Mouse (Mus musculus) testis, adult 2 months (tissue): Measurements from ENCODE around the gene Gm38431. TPM values are rescaled to one million over a fixed set of nuclear protein-coding genes. Genes with fewer than 3 reads are reported as not detected.

Experiments used
- H3K27ac ChIP-seq: fragments of 200-500 bp; 2 replicates; pipeline ENCODE4 v1.5.1; 2012; ENCODE audit warnings: low read depth, low read length; ENCODE audit not compliant: control insufficient read depth, insufficient read depth
- H3K27me3 ChIP-seq: fragments of 200-500 bp; 2 replicates; pipeline ENCODE4 v1.6.1; 2012; ENCODE audit warnings: mild to moderate bottlenecking, low read length, moderate library complexity; ENCODE audit not compliant: control insufficient read depth, insufficient read depth
- H3K36me3 ChIP-seq: fragments of 200-500 bp; 2 replicates; pipeline ENCODE4 v1.6.1; 2012; ENCODE audit warnings: mild to moderate bottlenecking, low read length; ENCODE audit not compliant: control insufficient read depth, insufficient read depth
- H3K4me1 ChIP-seq: fragments of 200-500 bp; 2 replicates; pipeline ENCODE4 v1.6.1; 2012; ENCODE audit warnings: low read length; ENCODE audit not compliant: control insufficient read depth, insufficient read depth
- H3K4me3 ChIP-seq: fragments of 200-500 bp; 2 replicates; pipeline ENCODE4 v1.5.1; 2012; ENCODE audit warnings: low read depth, mild to moderate bottlenecking, low read length, moderate library complexity, mixed read lengths; ENCODE audit not compliant: control insufficient read depth
- CTCF ChIP-seq: fragments of 200-500 bp; IDR thresholded peaks from 2 replicates; pipeline ENCODE4 v1.5.1; 2012; ENCODE audit warnings: low read depth, mild to moderate bottlenecking, inconsistent platforms, low read length, moderate library complexity; ENCODE audit not compliant: control insufficient read depth, insufficient read depth, insufficient replicate concordance
- POLR2A ChIP-seq: fragments of 200-500 bp; IDR thresholded peaks from 2 replicates; pipeline ENCODE4 v1.6.1; 2012; ENCODE audit warnings: low read depth, mild to moderate bottlenecking, inconsistent platforms, low read length, moderate library complexity; ENCODE audit not compliant: control insufficient read depth
- polyA plus RNA-seq: library from polyadenylated mRNA; depleted of rRNA; stranded (reverse); fragments of >200 nt; gene quantifications from 2 replicates; pipeline ENCODE4 v1.2.3, GENCODE M21; 2012

The Gm38431 gene
- polyA plus RNA-seq, 1 experiment, result 5.1 TPM

DNA sequence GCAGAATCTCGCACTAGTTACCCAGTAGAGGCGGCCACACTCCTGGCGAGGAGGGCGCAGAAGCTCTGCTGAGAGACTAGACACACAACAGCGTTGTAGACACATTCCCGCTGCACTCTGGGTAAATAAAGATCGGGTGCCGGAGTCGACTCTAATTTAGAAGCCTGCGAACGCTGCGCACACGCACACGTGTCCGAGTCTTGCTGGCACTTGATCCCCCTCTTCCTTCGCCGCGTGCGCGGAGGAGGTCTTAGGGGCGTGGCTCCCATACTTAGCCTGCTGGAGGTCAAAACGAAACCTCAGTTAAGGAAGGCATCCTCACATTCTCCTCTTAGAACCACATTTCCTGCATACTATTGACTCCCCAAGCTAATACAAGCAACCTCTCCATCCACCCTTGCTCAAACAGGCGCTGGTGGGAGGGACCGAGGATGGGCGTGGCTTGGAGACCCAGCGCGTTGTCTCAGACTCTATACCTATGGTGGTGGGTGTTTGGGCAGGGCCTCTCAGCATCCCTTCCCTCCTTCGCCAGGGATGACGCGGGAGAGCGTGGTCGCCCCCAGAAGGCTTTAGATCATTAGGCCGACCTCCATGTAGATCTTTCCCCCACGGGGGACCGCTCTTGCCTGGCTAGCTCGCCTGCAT, 60.4 kb downstream of the Gm38431 start:
- TF ChIP-seq POLR2A (no peak), CTCF (no peak)
- Histone ChIP-seq H3K4me3 (peak overlapping the region; percentile 73), H3K27me3 (no peaks in the 10 kb centered on the region; the same call in 1 of the 2 replicates), H3K4me1 (peaks cover 47% of the 10 kb centered on the region), H3K36me3 (no peaks in the 10 kb centered on the region), H3K27ac (peak overlapping the region; percentile 33; the same call in 1 of the 2 replicates)

GRCm38 (mm10) chr9:21030781-21031250, 61.0 kb downstream of the Gm38431 start:
- H3K27ac ChIP-seq, result peak overlapping the region; percentile 33; the same call in 1 of the 2 replicates
- TF ChIP-seq POLR2A (no peak), CTCF (no peak; the same call in 1 of the 2 replicates)
- peaks cover 45% of the 10 kb centered on the region for H3K4me1 ChIP-seq
- H3K27me3 ChIP-seq, result no peaks in the 10 kb centered on the region; the same call in 1 of the 2 replicates
- no peaks in the 10 kb centered on the region for H3K36me3 ChIP-seq
- H3K4me3 ChIP-seq, result peak overlapping the region; percentile 73

DNA sequence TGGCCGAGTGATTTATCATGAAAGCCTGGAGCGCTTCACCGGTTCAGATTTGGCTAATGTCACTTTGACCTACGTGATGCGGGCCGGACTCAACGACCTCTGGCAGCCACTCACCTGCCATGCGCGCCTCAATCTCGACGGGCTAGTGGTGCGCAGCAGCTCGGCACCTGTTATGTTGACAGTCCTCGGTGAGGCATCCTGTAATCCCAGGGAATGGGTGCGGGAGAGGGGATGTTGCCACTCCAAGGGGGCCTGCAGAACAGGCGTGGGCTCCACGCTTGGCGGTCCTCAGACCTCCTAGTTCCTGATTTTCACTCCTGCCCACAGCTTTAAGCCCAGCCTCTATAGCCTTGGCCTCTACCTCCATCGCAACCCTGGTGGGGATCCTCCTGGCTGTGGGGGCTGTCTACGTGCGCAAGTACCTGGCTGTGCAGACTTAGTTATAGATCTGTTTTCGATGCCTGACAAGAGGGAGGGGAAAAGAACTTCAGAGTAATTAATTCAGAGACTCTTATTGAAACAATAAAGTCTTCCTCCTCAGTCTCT, 61.7 kb downstream of the Gm38431 start:
- H3K27ac ChIP-seq, result no peak overlapping the region

DNA sequence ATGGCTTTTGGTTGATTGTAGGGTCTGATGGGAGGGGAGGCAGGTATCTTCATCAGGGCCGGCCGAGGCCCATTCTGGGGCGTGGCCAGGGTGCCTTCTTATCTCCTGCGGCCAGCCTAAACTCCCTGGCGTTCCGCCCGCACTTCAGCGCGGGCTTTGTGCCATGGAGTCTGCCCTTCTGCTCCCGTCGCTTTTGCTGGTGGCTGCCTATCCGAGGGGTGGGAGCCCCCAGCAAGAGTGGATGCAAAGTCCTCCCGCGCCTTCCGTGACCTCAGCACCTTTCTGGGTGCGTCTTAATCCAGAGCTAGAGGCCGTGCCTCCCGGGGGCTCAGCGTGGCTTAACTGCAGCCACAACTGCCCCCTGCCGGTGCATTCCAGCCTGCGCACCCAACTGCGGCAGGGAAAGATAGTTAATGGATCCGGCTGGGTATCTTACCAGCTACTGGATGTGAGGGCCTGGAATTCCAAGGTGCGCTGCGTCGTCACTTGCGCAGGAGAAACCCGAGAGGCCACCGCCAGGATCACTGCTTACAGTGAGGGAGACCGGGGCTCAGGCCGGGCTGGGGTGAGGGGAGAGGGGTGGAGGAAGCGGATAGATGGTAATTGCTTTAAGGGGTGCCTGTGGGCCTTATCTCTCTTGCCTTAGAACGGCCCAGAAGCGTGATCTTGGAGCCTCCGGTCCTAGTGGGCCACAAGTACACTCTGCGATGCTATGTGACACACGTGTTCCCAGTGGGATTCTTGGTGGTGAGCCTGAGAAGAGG, 62.3 kb downstream of the Gm38431 start, which contains the start of gene Icam4:
TSS of gene Icam4 (plus strand) at position 83 of the 764 bp plus-strand sequence.
- Histone ChIP-seq H3K4me1 (peaks cover 37% of the 10 kb centered on the region), H3K27ac (no peak within 1 kb of the TSS), H3K4me3 (peak within 1 kb of the TSS; percentile 64), H3K36me3 (no peaks in the 10 kb centered on the region), H3K27me3 (no peaks in the 10 kb centered on the region; the same call in 1 of the 2 replicates)
- TF ChIP-seq POLR2A (no peak), CTCF (peak; percentile 71; the same call in 1 of the 2 replicates)

More for the DNA sequence above, 61.7 kb downstream of the Gm38431 start:
- TF ChIP-seq POLR2A (no peak), CTCF (no peak)
- H3K4me3 ChIP-seq, result peak overlapping the region; percentile 28
- no peaks in the 10 kb centered on the region for H3K36me3 ChIP-seq
- H3K4me1 ChIP-seq, result peaks cover 39% of the 10 kb centered on the region
- H3K27me3 ChIP-seq, result no peaks in the 10 kb centered on the region; the same call in 1 of the 2 replicates

GRCm38 (mm10) chr9:21028560-21029110, 63.2 kb downstream of the Gm38431 start:
- Histone ChIP-seq H3K36me3 (no peaks in the 10 kb centered on the region), H3K4me1 (peaks cover 36% of the 10 kb centered on the region), H3K27ac (no peak overlapping the region), H3K4me3 (no peak overlapping the region), H3K27me3 (no peaks in the 10 kb centered on the region)
- no peak for TF ChIP-seq POLR2A
- TF ChIP-seq CTCF, result no peak

GRCm38 (mm10) chr9:21027774-21028290, 64.0 kb downstream of the Gm38431 start:
- TF ChIP-seq CTCF, result no peak
- no peak for TF ChIP-seq POLR2A
- no peaks in the 10 kb centered on the region for H3K27me3 ChIP-seq
- H3K4me3 ChIP-seq, result no peak overlapping the region
- H3K27ac ChIP-seq, result no peak overlapping the region
- peaks cover 29% of the 10 kb centered on the region for H3K4me1 ChIP-seq
- H3K36me3 ChIP-seq, result no peaks in the 10 kb centered on the region

GRCm38 (mm10) chr9:21026849-21027248, 64.9 kb downstream of the Gm38431 start:
- TF ChIP-seq POLR2A, result no peak
- TF ChIP-seq CTCF, result no peak
- no peak overlapping the region for H3K4me3 ChIP-seq
- H3K4me1 ChIP-seq, result peaks cover 19% of the 10 kb centered on the region
- H3K27me3 ChIP-seq, result no peaks in the 10 kb centered on the region
- H3K36me3 ChIP-seq, result no peaks in the 10 kb centered on the region
- no peak overlapping the region for H3K27ac ChIP-seq
